7 mouse cellular contexts compared by ENCODE assay signal in genomic region chr4:153922090-153922489, GRCm38 (mm10). TPM values are rescaled to one million over a fixed set of nuclear protein-coding genes. Genes with fewer than 3 reads are reported as not detected.
DNase-seq lines count a peak whose midpoint lies in the region; ATAC-seq and TF ChIP-seq lines count a peak whose summit lies in the region.
"Not testable (repeated sequence)": the region's sequence is repeated elsewhere in the genome, so short reads cannot be mapped to it uniquely, and the experiment has no call there.

No protein-coding gene starts in this region.

- 56% methylated on average over 4 of the region's 4 CpGs for WGBS in embryonic facial prominence, embryonic 11.5 days
- WGBS in kidney, postnatal 0 days: 44% methylated on average over 4 of the region's 4 CpGs
- 41% methylated on average over 4 of the region's 4 CpGs for WGBS in liver, adult 2 months
- WGBS in midbrain, postnatal 0 days: 47% methylated on average over 4 of the region's 4 CpGs

- H3K9ac ChIP-seq in embryonic facial prominence, embryonic 11.5 days (replicated peaks; ENCODE audit: low read length); kidney, postnatal 0 days (ENCODE audit: low read depth, low read length); liver, adult 2 months (ENCODE audit: low read depth, low read length); midbrain, postnatal 0 days (replicated peaks; ENCODE audit: low read length, poor library complexity, severe bottlenecking): not testable (repeated sequence)

- H3K27ac ChIP-seq in embryonic facial prominence, embryonic 11.5 days (replicated peaks; ENCODE audit: low read depth, low read length); kidney, postnatal 0 days; liver, adult 2 months (replicated peaks; ENCODE audit: insufficient read depth, low read depth, low read length); midbrain, postnatal 0 days (ENCODE audit: low read depth, low read length): not testable (repeated sequence)

- peak; percentile 12 for DNase-seq in CD4-positive, CD25-positive, alpha-beta regulatory T cell, adult 2 months (ENCODE audit: low read depth, low spot score)
- peak; percentile 22 for DNase-seq in R1 (ENCODE audit: low read depth, low spot score)
- peak; percentile 12 for DNase-seq in embryonic facial prominence, embryonic 11.5 days (ENCODE audit: low spot score)
- DNase-seq in kidney, postnatal 0 days (ENCODE audit: low spot score); liver, adult 2 months (ENCODE audit: extremely low read depth, low read depth, low spot score); midbrain, postnatal 0 days (ENCODE audit: low spot score): not testable (repeated sequence)
- DNase-seq in thymus, postnatal 0 days (ENCODE audit: low spot score): peak; percentile 15

- not testable (repeated sequence) for H3K79me2 ChIP-seq in liver, adult 2 months (ENCODE audit: control insufficient read depth, insufficient read depth, low read length)

- H3K9me3 ChIP-seq in embryonic facial prominence, embryonic 11.5 days (replicated peaks; ENCODE audit: control insufficient read depth, low read length); kidney, postnatal 0 days (replicated peaks; ENCODE audit: low read length); midbrain, postnatal 0 days (ENCODE audit: low read length): not testable (repeated sequence)

- not testable (repeated sequence) for H3K4me3 ChIP-seq in embryonic facial prominence, embryonic 11.5 days (ENCODE audit: low read depth, low read length); kidney, postnatal 0 days (replicated peaks; ENCODE audit: low read depth, low read length); liver, adult 2 months (ENCODE audit: insufficient read depth, low read depth, low read length); midbrain, postnatal 0 days (ENCODE audit: low read depth, low read length)

- not testable (repeated sequence) for H3K36me3 ChIP-seq in embryonic facial prominence, embryonic 11.5 days (replicated peaks; ENCODE audit: control insufficient read depth, insufficient read depth, low read depth, low read length); kidney, postnatal 0 days (ENCODE audit: insufficient read depth, low read length); liver, adult 2 months (ENCODE audit: control insufficient read depth, insufficient read depth, low read length); midbrain, postnatal 0 days (ENCODE audit: insufficient read depth, low read length)

- not testable (repeated sequence) for H3K4me2 ChIP-seq in embryonic facial prominence, embryonic 11.5 days (ENCODE audit: low read depth, low read length); kidney, postnatal 0 days (ENCODE audit: low read length); midbrain, postnatal 0 days (ENCODE audit: low read depth, low read length, poor library complexity, severe bottlenecking)

- TF ChIP-seq POLR2A in liver, adult 2 months (IDR thresholded peaks at IDR 0.05; ENCODE audit: extremely low read depth, insufficient read depth, low read length): not testable (repeated sequence)

- not testable (repeated sequence) for H3K27me3 ChIP-seq in embryonic facial prominence, embryonic 11.5 days (ENCODE audit: control insufficient read depth, insufficient read depth, low read length); kidney, postnatal 0 days (ENCODE audit: insufficient read depth, low read length); liver, adult 2 months (ENCODE audit: control insufficient read depth, insufficient read depth, low read length); midbrain, postnatal 0 days (ENCODE audit: insufficient read depth, low read length)

- TF ChIP-seq CTCF in kidney, postnatal 0 days (IDR thresholded peaks at IDR 0.05; ENCODE audit: low read depth): peak; percentile 33; the same call in 1 of the 2 replicates
- TF ChIP-seq CTCF in liver, adult 2 months (IDR thresholded peaks at IDR 0.05; ENCODE audit: low read depth, low read length): 0 out of 2 replicates have a peak, but pooled peaks have one; percentile 12
- TF ChIP-seq CTCF in midbrain, postnatal 0 days (IDR thresholded peaks at IDR 0.05): peak; percentile 34

- not testable (repeated sequence) for ATAC-seq in embryonic facial prominence, embryonic 11.5 days (replicated peaks; ENCODE audit: insufficient number of reproducible peaks, low FRiP score, low TSS enrichment, low read depth); kidney, postnatal 0 days (replicated peaks; ENCODE audit: low FRiP score, low read depth); midbrain, postnatal 0 days (ENCODE audit: low FRiP score)

- H3K4me1 ChIP-seq in embryonic facial prominence, embryonic 11.5 days (ENCODE audit: control insufficient read depth, insufficient read depth, low read length); kidney, postnatal 0 days (replicated peaks; ENCODE audit: insufficient read depth, low read length); liver, adult 2 months (ENCODE audit: control insufficient read depth, insufficient read depth, low read length); midbrain, postnatal 0 days (ENCODE audit: insufficient read depth, low read length): not testable (repeated sequence)

RNA-seq across cellular contexts. Expression of gene A430005L14Rik, which starts 34.9 kb away (rescaled TPM):
- polyA plus RNA-seq in embryonic facial prominence, embryonic 11.5 days (2014; fragmentation: Nextera tagmentation; extraction: Ambion mirVana): 107 TPM in 2 replicates
- 93.3 and 94.8 TPM in 2 replicates for polyA plus RNA-seq in kidney, postnatal 0 days (2015; fragmentation: Nextera tagmentation; extraction: Ambion mirVana)
- 45.0 and 53.2 TPM in 2 replicates for total RNA-seq in liver, adult 2 months (2014; rRNA removed)
- 46.9 and 56.5 TPM in 2 replicates for polyA plus RNA-seq in liver, adult 2 months (2012; rRNA removed)
- total RNA-seq in midbrain, postnatal 0 days (2014; rRNA removed): 31.3 and 38.4 TPM in 2 replicates
- polyA plus RNA-seq in midbrain, postnatal 0 days (2015; fragmentation: Nextera tagmentation; extraction: Ambion mirVana): 46.1 and 50.4 TPM in 2 replicates
- 56.2 and 58.1 TPM in 2 replicates for polyA plus RNA-seq in thymus, postnatal 0 days (2015; fragmentation: Nextera tagmentation; extraction: Ambion mirVana)

RNA-seq across cellular contexts. Expression of gene Dffb, which starts 52.8 kb away (rescaled TPM):
- 10.4 and 12.8 TPM in 2 replicates for polyA plus RNA-seq in embryonic facial prominence, embryonic 11.5 days (2014; fragmentation: Nextera tagmentation; extraction: Ambion mirVana)
- 9.7 and 10.7 TPM in 2 replicates for polyA plus RNA-seq in kidney, postnatal 0 days (2015; fragmentation: Nextera tagmentation; extraction: Ambion mirVana)
- 1.8 and 3.0 TPM in 2 replicates for total RNA-seq in liver, adult 2 months (2014; rRNA removed)
- polyA plus RNA-seq in liver, adult 2 months (2012; rRNA removed): 5.9 and 6.3 TPM in 2 replicates
- 19.8 and 20.8 TPM in 2 replicates for total RNA-seq in midbrain, postnatal 0 days (2014; rRNA removed)
- polyA plus RNA-seq in midbrain, postnatal 0 days (2015; fragmentation: Nextera tagmentation; extraction: Ambion mirVana): 9.7 and 10.1 TPM in 2 replicates
- polyA plus RNA-seq in thymus, postnatal 0 days (2015; fragmentation: Nextera tagmentation; extraction: Ambion mirVana): 23.3 and 25.5 TPM in 2 replicates

RNA-seq across cellular contexts. Expression of gene Cep104, which starts 52.9 kb away (rescaled TPM):
- 13.6 and 16.0 TPM in 2 replicates for polyA plus RNA-seq in embryonic facial prominence, embryonic 11.5 days (2014; fragmentation: Nextera tagmentation; extraction: Ambion mirVana)
- 8.7 and 10.9 TPM in 2 replicates for polyA plus RNA-seq in kidney, postnatal 0 days (2015; fragmentation: Nextera tagmentation; extraction: Ambion mirVana)
- 3.0 and 5.8 TPM in 2 replicates for total RNA-seq in liver, adult 2 months (2014; rRNA removed)
- polyA plus RNA-seq in liver, adult 2 months (2012; rRNA removed): 2.8 and 3.9 TPM in 2 replicates
- total RNA-seq in midbrain, postnatal 0 days (2014; rRNA removed): 9.6 and 11.6 TPM in 2 replicates
- 11.7 and 12.0 TPM in 2 replicates for polyA plus RNA-seq in midbrain, postnatal 0 days (2015; fragmentation: Nextera tagmentation; extraction: Ambion mirVana)
- 11.5 and 11.7 TPM in 2 replicates for polyA plus RNA-seq in thymus, postnatal 0 days (2015; fragmentation: Nextera tagmentation; extraction: Ambion mirVana)
